8 mouse cellular contexts compared by ENCODE assay signal in genomic region chr11:119079445-119079837, GRCm38 (mm10). TPM values are rescaled to one million over a fixed set of nuclear protein-coding genes. Genes with fewer than 3 reads are reported as not detected.
DNase-seq lines count a peak whose midpoint lies in the region; ATAC-seq lines count a peak whose summit lies in the region.

No protein-coding gene starts in this region.

- no peak overlapping the region for H3K4me3 ChIP-seq in kidney, embryonic 14.5 days (ENCODE audit: low read length)
- 0 out of 2 replicates have a peak overlapping the region, but pooled peaks have one; percentile 1 for H3K4me3 ChIP-seq in embryonic facial prominence, embryonic 15.5 days (replicated peaks)
- peak overlapping the region; percentile 24 for H3K4me3 ChIP-seq in intestine, embryonic 16.5 days (ENCODE audit: low read length)

- peak overlapping the region; percentile 18; the same call in 1 of the 2 replicates for H3K27ac ChIP-seq in kidney, embryonic 14.5 days (ENCODE audit: low read depth, low read length)
- peak overlapping the region; percentile 17; the same call in 1 of the 2 replicates for H3K27ac ChIP-seq in embryonic facial prominence, embryonic 15.5 days (replicated peaks)
- peak overlapping the region; percentile 78 for H3K27ac ChIP-seq in intestine, embryonic 16.5 days (ENCODE audit: low read length)

- peaks cover 25% of the 10 kb centered on the region for H3K27me3 ChIP-seq in kidney, embryonic 14.5 days (ENCODE audit: control insufficient read depth, insufficient read depth, low read length)
- H3K27me3 ChIP-seq in embryonic facial prominence, embryonic 15.5 days: peaks cover 22% of the 10 kb centered on the region
- H3K27me3 ChIP-seq in intestine, embryonic 16.5 days (replicated peaks; ENCODE audit: control insufficient read depth, insufficient read depth, low read length): no peaks in the 10 kb centered on the region

- ATAC-seq in kidney, embryonic 14.5 days (ENCODE audit: low FRiP score, low TSS enrichment): no peak
- no peak for ATAC-seq in embryonic facial prominence, embryonic 15.5 days (ENCODE audit: insufficient number of reproducible peaks, low FRiP score, low TSS enrichment, low read depth)
- ATAC-seq in intestine, embryonic 16.5 days: no peak; the same call in 1 of the 2 replicates
- no peak for ATAC-seq in erythroblast, adult 5-6 weeks (replicated peaks; ENCODE audit: low FRiP score, poor library complexity, severe bottlenecking)

- DNase-seq in kidney, adult 18-20 months: no peak
- DNase-seq in naive thymus-derived CD4-positive, alpha-beta T cell, adult 2 months (ENCODE audit: low read depth): peak; percentile 32
- no peak for DNase-seq in gastrocnemius, postnatal 25 days
- no peak for DNase-seq in urinary bladder, adult 18-20 months (ENCODE audit: low spot score in 2 of 2)

- H3K4me2 ChIP-seq in kidney, embryonic 14.5 days (replicated peaks; ENCODE audit: low read depth, low read length): peak overlapping the region; percentile 3
- peak overlapping the region; percentile 32 for H3K4me2 ChIP-seq in embryonic facial prominence, embryonic 15.5 days (replicated peaks)
- peak overlapping the region; percentile 44 for H3K4me2 ChIP-seq in intestine, embryonic 16.5 days (ENCODE audit: low read depth, low read length)

- peaks cover 44% of the 10 kb centered on the region for H3K4me1 ChIP-seq in kidney, embryonic 14.5 days (ENCODE audit: control insufficient read depth, insufficient read depth, low read length)
- peaks cover 61% of the 10 kb centered on the region for H3K4me1 ChIP-seq in embryonic facial prominence, embryonic 15.5 days
- H3K4me1 ChIP-seq in intestine, embryonic 16.5 days (ENCODE audit: control insufficient read depth, insufficient read depth, low read length): peaks cover 61% of the 10 kb centered on the region

- peak overlapping the region; percentile 28; the same call in 1 of the 2 replicates for H3K9ac ChIP-seq in kidney, embryonic 14.5 days (ENCODE audit: low read depth, low read length)
- no peak overlapping the region for H3K9ac ChIP-seq in embryonic facial prominence, embryonic 15.5 days
- peak overlapping the region; percentile 38 for H3K9ac ChIP-seq in intestine, embryonic 16.5 days (ENCODE audit: low read depth, low read length)

- no peaks in the 10 kb centered on the region for H3K9me3 ChIP-seq in kidney, embryonic 14.5 days (ENCODE audit: control insufficient read depth, low read length)
- no peaks in the 10 kb centered on the region for H3K9me3 ChIP-seq in embryonic facial prominence, embryonic 15.5 days (replicated peaks)
- H3K9me3 ChIP-seq in intestine, embryonic 16.5 days (ENCODE audit: control insufficient read depth, low read length): no peaks in the 10 kb centered on the region

- H3K36me3 ChIP-seq in kidney, embryonic 14.5 days (ENCODE audit: control insufficient read depth, insufficient read depth, low read length): peaks cover 28% of the 10 kb centered on the region
- H3K36me3 ChIP-seq in embryonic facial prominence, embryonic 15.5 days: peaks cover 32% of the 10 kb centered on the region
- peaks cover 13% of the 10 kb centered on the region for H3K36me3 ChIP-seq in intestine, embryonic 16.5 days (ENCODE audit: control insufficient read depth, insufficient read depth, low read length)

- WGBS in kidney, embryonic 14.5 days: 30% methylated on average over 7 of the region's 7 CpGs
- 55% methylated on average over 7 of the region's 7 CpGs for WGBS in embryonic facial prominence, embryonic 15.5 days
- 45% methylated on average over 7 of the region's 7 CpGs for WGBS in intestine, embryonic 16.5 days

RNA-seq across cellular contexts. Expression of gene Cbx4, which starts 6.6 kb away (rescaled TPM):
- 4.9 and 8.3 TPM in 2 replicates for polyA plus RNA-seq in kidney, embryonic 14.5 days (2014; fragmentation: Nextera tagmentation; extraction: Ambion mirVana)
- polyA plus RNA-seq in embryonic facial prominence, embryonic 15.5 days (2015; fragmentation: Nextera tagmentation; extraction: Ambion mirVana): 17.2 and 21.4 TPM in 2 replicates
- polyA plus RNA-seq in intestine, embryonic 16.5 days (2015; fragmentation: Nextera tagmentation; extraction: Ambion mirVana): 9.3 and 10.0 TPM in 2 replicates
- 1 to 10 TPM; 2.4 to 3.5 TPM for total RNA-seq in gastrocnemius, postnatal 25 days (2021)
- 4.8 and 7.7 TPM in 2 replicates for total RNA-seq in erythroblast, adult 5-6 weeks (2015; ENCODE audit: low replicate concordance)
- total RNA-seq in erythroblast, adult 5-6 weeks (2017; ENCODE audit: low replicate concordance): 4.3 and 9.4 TPM in 2 replicates

RNA-seq across cellular contexts. Expression of gene Cbx8, which starts 38.7 kb away (rescaled TPM):
- 7.8 and 10.9 TPM in 2 replicates for polyA plus RNA-seq in kidney, embryonic 14.5 days (2014; fragmentation: Nextera tagmentation; extraction: Ambion mirVana)
- polyA plus RNA-seq in embryonic facial prominence, embryonic 15.5 days (2015; fragmentation: Nextera tagmentation; extraction: Ambion mirVana): 9.2 and 10.3 TPM in 2 replicates
- 8.1 and 8.5 TPM in 2 replicates for polyA plus RNA-seq in intestine, embryonic 16.5 days (2015; fragmentation: Nextera tagmentation; extraction: Ambion mirVana)
- 1 to 10 TPM; 1.4 to 1.8 TPM for total RNA-seq in gastrocnemius, postnatal 25 days (2021)
- 0.38 and 0.42 TPM in 2 replicates for total RNA-seq in erythroblast, adult 5-6 weeks (2015; ENCODE audit: low replicate concordance)
- total RNA-seq in erythroblast, adult 5-6 weeks (2017; ENCODE audit: low replicate concordance): 0.70 and 1.4 TPM in 2 replicates

RNA-seq across cellular contexts. Expression of gene Cbx2, which starts 56.7 kb away (rescaled TPM):
- 19.9 and 38.2 TPM in 2 replicates for polyA plus RNA-seq in kidney, embryonic 14.5 days (2014; fragmentation: Nextera tagmentation; extraction: Ambion mirVana)
- 35.2 and 37.0 TPM in 2 replicates for polyA plus RNA-seq in embryonic facial prominence, embryonic 15.5 days (2015; fragmentation: Nextera tagmentation; extraction: Ambion mirVana)
- polyA plus RNA-seq in intestine, embryonic 16.5 days (2015; fragmentation: Nextera tagmentation; extraction: Ambion mirVana): 17.8 and 18.1 TPM in 2 replicates
- 1 to 10 TPM in 1 of 2 experiments, under 1 TPM in 1; 0.69 to 1.4 TPM for total RNA-seq in gastrocnemius, postnatal 25 days (2021)
- 0.19 and 0.42 TPM in 2 replicates for total RNA-seq in erythroblast, adult 5-6 weeks (2015; ENCODE audit: low replicate concordance)
- total RNA-seq in erythroblast, adult 5-6 weeks (2017; ENCODE audit: low replicate concordance): not detected in 2 replicates

Comparison
In these comparisons a context has a peak if more than half of its experiments do, and no peak if none do; other contexts are left out.
1. H3K27ac ChIP-seq: peak in every context shown above with its lines; median percentile 78 in intestine, embryonic 16.5 days; 18 in kidney, embryonic 14.5 days; 17 in embryonic facial prominence, embryonic 15.5 days.